ENCODE assay signal across 19 mouse cellular contexts in genomic region chr16:25958213-25958612, GRCm38 (mm10).
A peak's percentile ranks its signal among the peaks of the same experiment; 100 is the strongest.
DNase-seq lines count a peak whose midpoint lies in the region; ATAC-seq and TF ChIP-seq lines count a peak whose summit lies in the region.
"Had no signal": no experiment of that assay in that cellular context is flagged by ENCODE, and none has a peak within 500 bp of the region (broad histone marks: within the 10 kb centered on the region; RNA-seq: fewer than 3 reads in every experiment).

No protein-coding gene starts in this region.

- no peaks in the 10 kb centered on the region for H3K36me3 ChIP-seq in embryonic facial prominence, embryonic 14.5 days (ENCODE audit: control insufficient read depth, insufficient read depth, low read length)
- H3K36me3 ChIP-seq in embryonic facial prominence, embryonic 10.5 days (replicated peaks), result no peaks in the 10 kb centered on the region
- no peaks in the 10 kb centered on the region for H3K36me3 ChIP-seq in hindbrain, postnatal 0 days (ENCODE audit: insufficient read depth, low read length)
- no peaks in the 10 kb centered on the region for H3K36me3 ChIP-seq in hindbrain, embryonic 10.5 days
- H3K36me3 ChIP-seq: midbrain, embryonic 10.5 days; neural tube, embryonic 15.5 days had no signal

- no peak for TF ChIP-seq CTCF in hindbrain, postnatal 0 days (IDR thresholded peaks at IDR 0.05; ENCODE audit: low read depth)

- H3K4me3 ChIP-seq in embryonic facial prominence, embryonic 14.5 days (ENCODE audit: low read depth, low read length), result no peak overlapping the region
- no peak overlapping the region for H3K4me3 ChIP-seq in embryonic facial prominence, embryonic 10.5 days
- H3K4me3 ChIP-seq in hindbrain, postnatal 0 days (ENCODE audit: low read length), result no peak overlapping the region
- H3K4me3 ChIP-seq in hindbrain, embryonic 10.5 days, result no peak overlapping the region
- H3K4me3 ChIP-seq: heart, embryonic 12.5 days; midbrain, embryonic 10.5 days; neural tube, embryonic 15.5 days had no signal

- peaks cover 2% of the 10 kb centered on the region; the same call in 1 of the 2 replicates for H3K4me1 ChIP-seq in embryonic facial prominence, embryonic 14.5 days (ENCODE audit: control insufficient read depth, insufficient read depth, low read length)
- H3K4me1 ChIP-seq in embryonic facial prominence, embryonic 10.5 days, result peaks cover 10% of the 10 kb centered on the region; the same call in 1 of the 2 replicates
- H3K4me1 ChIP-seq in hindbrain, postnatal 0 days (ENCODE audit: insufficient read depth, low read length), result no peaks in the 10 kb centered on the region
- no peaks in the 10 kb centered on the region for H3K4me1 ChIP-seq in hindbrain, embryonic 10.5 days (replicated peaks)
- H3K4me1 ChIP-seq: heart, embryonic 12.5 days; midbrain, embryonic 10.5 days; neural tube, embryonic 15.5 days had no signal

- WGBS in embryonic facial prominence, embryonic 14.5 days, result 84% methylated on average over 10 of the region's 10 CpGs
- WGBS in embryonic facial prominence, embryonic 10.5 days, result 93% methylated on average over 10 of the region's 10 CpGs
- 54% methylated on average over 10 of the region's 10 CpGs for WGBS in hindbrain, postnatal 0 days
- 90% methylated on average over 10 of the region's 10 CpGs for WGBS in hindbrain, embryonic 10.5 days

- H3K27ac ChIP-seq in embryonic facial prominence, embryonic 14.5 days (replicated peaks; ENCODE audit: low read depth, low read length), result no peak overlapping the region
- no peak overlapping the region for H3K27ac ChIP-seq in embryonic facial prominence, embryonic 10.5 days (replicated peaks)
- H3K27ac ChIP-seq in hindbrain, postnatal 0 days, result no peak overlapping the region
- no peak overlapping the region for H3K27ac ChIP-seq in hindbrain, embryonic 10.5 days
- H3K27ac ChIP-seq: liver, embryonic 14.5 days; midbrain, embryonic 10.5 days; neural tube, embryonic 15.5 days had no signal

- H3K9ac ChIP-seq in embryonic facial prominence, embryonic 14.5 days (ENCODE audit: low read depth, low read length), result no peak overlapping the region
- no peak overlapping the region for H3K9ac ChIP-seq in hindbrain, postnatal 0 days (replicated peaks; ENCODE audit: low read length)
- H3K9ac ChIP-seq: heart, embryonic 12.5 days; liver, embryonic 14.5 days; lung, embryonic 14.5 days; neural tube, embryonic 15.5 days had no signal

- no peaks in the 10 kb centered on the region for H3K27me3 ChIP-seq in embryonic facial prominence, embryonic 14.5 days (replicated peaks; ENCODE audit: control insufficient read depth, insufficient read depth, low read length)
- H3K27me3 ChIP-seq in embryonic facial prominence, embryonic 10.5 days (replicated peaks; ENCODE audit: low read depth, poor library complexity, severe bottlenecking), result no peaks in the 10 kb centered on the region
- H3K27me3 ChIP-seq in hindbrain, postnatal 0 days (ENCODE audit: insufficient read depth, low read length), result no peaks in the 10 kb centered on the region
- no peaks in the 10 kb centered on the region for H3K27me3 ChIP-seq in hindbrain, embryonic 10.5 days (ENCODE audit: insufficient read depth, poor library complexity, severe bottlenecking)
- H3K27me3 ChIP-seq: heart, embryonic 12.5 days; neural tube, embryonic 15.5 days had no signal

- ATAC-seq in embryonic facial prominence, embryonic 14.5 days (ENCODE audit: low read depth), result no peak
- ATAC-seq in hindbrain, postnatal 0 days, result peak; percentile 89
- ATAC-seq in megakaryocyte, adult 5-6 weeks (ENCODE audit: poor library complexity, severe bottlenecking), result peak; percentile 22; the same call in 1 of the 2 replicates

- H3K9me3 ChIP-seq in embryonic facial prominence, embryonic 14.5 days (ENCODE audit: control insufficient read depth, low read length), result no peaks in the 10 kb centered on the region
- no peaks in the 10 kb centered on the region for H3K9me3 ChIP-seq in embryonic facial prominence, embryonic 10.5 days
- no peaks in the 10 kb centered on the region for H3K9me3 ChIP-seq in hindbrain, postnatal 0 days (ENCODE audit: low read length)
- no peaks in the 10 kb centered on the region for H3K9me3 ChIP-seq in hindbrain, embryonic 10.5 days
- H3K9me3 ChIP-seq: heart, embryonic 12.5 days; midbrain, embryonic 10.5 days; neural tube, embryonic 15.5 days had no signal

- H3K4me2 ChIP-seq in embryonic facial prominence, embryonic 14.5 days (ENCODE audit: low read depth, low read length), result no peak overlapping the region
- H3K4me2 ChIP-seq in hindbrain, postnatal 0 days (ENCODE audit: low read depth, low read length), result no peak overlapping the region
- H3K4me2 ChIP-seq: heart, embryonic 12.5 days; lung, embryonic 14.5 days; neural tube, embryonic 15.5 days had no signal

- peak; percentile 36 for DNase-seq in embryonic facial prominence, embryonic 14.5 days (ENCODE audit: low spot score)
- DNase-seq in embryonic facial prominence, embryonic 10.5 days (ENCODE audit: low spot score), result no peak
- peak; percentile 46 for DNase-seq in hindbrain, postnatal 0 days (ENCODE audit: low spot score)
- DNase-seq in hindbrain, embryonic 10.5 days (ENCODE audit: low spot score), result no peak
- DNase-seq in adipocyte (ENCODE audit: low spot score), result peak; percentile 72
- DNase-seq in cerebellum, adult 9-11 months, result no peak
- no peak for DNase-seq in lung, postnatal 25 days (ENCODE audit: low spot score)
- DNase-seq: cerebellum, adult 18-20 months; cerebellum, postnatal 36 days; embryo, embryonic 11 days; heart, postnatal 10 days; kidney, adult 11 months; kidney, postnatal 4 days; lung, embryonic 14.5 days had no signal

Comparison
In these comparisons a context has a peak if more than half of its experiments do, and no peak if none do; other contexts are left out.
1. DNase-seq: peak in embryonic facial prominence, embryonic 14.5 days (single experiment), hindbrain, postnatal 0 days (single experiment) and adipocyte (single experiment); none in embryonic facial prominence, embryonic 10.5 days (single experiment), hindbrain, embryonic 10.5 days (single experiment), cerebellum, adult 9-11 months (single experiment) and lung, postnatal 25 days (single experiment).